Mouse (Mus musculus) stomach, postnatal 0 days (tissue): ENCODE results near the gene Cadm1. TPM values are rescaled to one million over a fixed set of nuclear protein-coding genes. Genes with fewer than 3 reads are reported as not detected.

Experiments
- ATAC-seq: fragments of 200-750 bp; cut with Nextera tagmentation; 2 replicates; pipeline ENCODE4 v1.8.0; 2017; ENCODE audit not compliant: low FRiP score, low TSS enrichment
- DNase-seq: peaks from one replicate; pipeline ENCODE4 v3.0.0-alpha.2; 2016; ENCODE audit warnings: low spot score
- H3K27ac ChIP-seq: fragments of 300-500 bp; sonication (generic); replicated peaks from 2 replicates; pipeline ENCODE4 v1.5.1; 2014; ENCODE audit warnings: mild to moderate bottlenecking, control low read depth
- H3K27me3 ChIP-seq: fragments of 300-500 bp; sonication (generic); 2 replicates; pipeline ENCODE4 v1.6.1; 2014; ENCODE audit warnings: low read length; ENCODE audit not compliant: control insufficient read depth, insufficient read depth
- H3K36me3 ChIP-seq: fragments of 300-500 bp; sonication (generic); 2 replicates; pipeline ENCODE4 v1.6.1; 2014; ENCODE audit warnings: low read length, mixed read lengths; ENCODE audit not compliant: control insufficient read depth, insufficient read depth
- H3K4me1 ChIP-seq: fragments of 300-500 bp; sonication (generic); replicated peaks from 2 replicates; pipeline ENCODE4 v1.6.1; 2014; ENCODE audit warnings: antibody characterized with exemption; ENCODE audit not compliant: control insufficient read depth, insufficient read depth
- H3K4me2 ChIP-seq: fragments of 300-500 bp; sonication (generic); replicated peaks from 2 replicates; pipeline ENCODE4 v1.6.1; 2014; ENCODE audit warnings: low read depth, mild to moderate bottlenecking, control low read depth, moderate library complexity
- H3K4me3 ChIP-seq: fragments of 300-500 bp; sonication (generic); 2 replicates; pipeline ENCODE4 v1.5.1; 2014; ENCODE audit warnings: low read depth, low read length, control low read depth
- H3K9ac ChIP-seq: fragments of 300-500 bp; sonication (generic); 2 replicates; pipeline ENCODE4 v1.6.1; 2014; ENCODE audit warnings: mild to moderate bottlenecking, low read length, control low read depth, mixed read lengths
- H3K9me3 ChIP-seq: fragments of 300-500 bp; sonication (generic); 2 replicates; pipeline ENCODE4 v1.6.1; 2016; ENCODE audit warnings: low read length; ENCODE audit not compliant: control insufficient read depth
- CTCF ChIP-seq: IDR thresholded peaks from 2 replicates; pipeline ENCODE4 v1.5.1; 2016; ENCODE audit warnings: antibody characterized with exemption, low read depth, mild to moderate bottlenecking, moderate library complexity
- EP300 ChIP-seq: optimal IDR thresholded peaks from 2 replicates; pipeline ENCODE3; 2016; ENCODE audit warnings: antibody characterized with exemption
- WGBS: fragments of 180-500 bp; shearing (Covaris S2); extraction: QIAGEN DNeasy Blood & Tissue Kit; methylation state at CpG from one replicate; pipeline ENCODE4 v1.1.7; 2014; 5-methylcytosine and 5-hydroxymethylcytosine counted together
- polyA plus RNA-seq: library from polyadenylated mRNA; unstranded; fragments of >200 nt; fragmentation: Nextera tagmentation; extraction: Ambion mirVana; gene quantifications from 2 replicates; pipeline ENCODE4 v1.2.1, GENCODE M21; 2015

The Cadm1 gene
- polyA plus RNA-seq, 1 experiment from 2014 or later = 18.3 TPM

DNA sequence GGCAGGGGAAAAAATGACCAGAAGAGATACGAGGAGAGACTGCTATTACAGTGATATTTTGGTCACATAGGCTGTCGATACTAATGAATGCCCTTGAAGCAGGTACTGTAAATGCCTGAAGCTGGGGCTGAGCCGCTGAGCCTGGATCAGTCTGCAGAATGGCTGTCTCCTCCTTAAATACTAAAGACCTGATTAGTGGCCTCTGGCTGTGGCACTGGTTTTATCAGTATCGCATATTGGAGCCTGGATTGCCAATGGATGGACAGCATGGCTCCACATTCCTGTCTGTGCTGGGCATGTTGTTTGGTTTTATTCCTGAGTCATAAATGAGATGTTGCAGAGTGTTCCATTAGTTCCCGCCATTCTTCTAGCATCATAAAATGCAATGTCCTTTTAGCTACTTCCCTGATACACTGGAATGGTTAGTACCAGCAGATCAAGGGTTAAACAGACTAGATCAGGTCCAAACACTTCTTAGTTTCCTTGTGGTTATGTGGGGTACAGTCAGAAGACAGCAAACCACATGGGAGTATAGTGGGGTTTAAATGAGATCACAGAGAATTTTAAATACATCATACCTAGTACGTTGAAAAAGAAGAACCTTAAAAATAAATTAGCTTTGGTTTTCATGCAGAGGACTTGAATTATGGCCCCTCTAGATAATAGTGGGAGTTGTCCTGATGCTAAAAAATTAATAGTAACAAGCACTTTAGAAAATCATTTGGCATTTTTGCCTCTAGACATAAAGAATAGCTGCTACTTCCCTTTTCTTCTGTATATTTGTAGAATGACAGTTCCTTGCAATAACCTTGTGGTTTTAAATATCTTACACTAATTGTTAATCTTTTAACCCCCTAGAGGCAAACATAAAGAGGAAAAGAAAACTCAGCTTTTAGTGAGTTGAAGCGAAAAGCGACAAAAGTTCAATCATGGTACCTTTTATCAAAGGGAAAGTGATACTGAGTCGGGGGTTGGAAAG, 247.3 kb downstream of the Cadm1 start:
- Histone ChIP-seq H3K4me2 (no peak overlapping the region), H3K4me1 (no peaks in the 10 kb centered on the region), H3K27me3 (no peaks in the 10 kb centered on the region), H3K9me3 (no peaks in the 10 kb centered on the region), H3K4me3 (no peak overlapping the region), H3K9ac (no peak overlapping the region), H3K27ac (no peak overlapping the region), H3K36me3 (no peaks in the 10 kb centered on the region)
- DNase-seq = no peak
- 78% methylated on average over 9 of the region's 9 CpGs for WGBS
- no peak for TF ChIP-seq EP300
- no peak for TF ChIP-seq CTCF
- no peak for ATAC-seq

DNA sequence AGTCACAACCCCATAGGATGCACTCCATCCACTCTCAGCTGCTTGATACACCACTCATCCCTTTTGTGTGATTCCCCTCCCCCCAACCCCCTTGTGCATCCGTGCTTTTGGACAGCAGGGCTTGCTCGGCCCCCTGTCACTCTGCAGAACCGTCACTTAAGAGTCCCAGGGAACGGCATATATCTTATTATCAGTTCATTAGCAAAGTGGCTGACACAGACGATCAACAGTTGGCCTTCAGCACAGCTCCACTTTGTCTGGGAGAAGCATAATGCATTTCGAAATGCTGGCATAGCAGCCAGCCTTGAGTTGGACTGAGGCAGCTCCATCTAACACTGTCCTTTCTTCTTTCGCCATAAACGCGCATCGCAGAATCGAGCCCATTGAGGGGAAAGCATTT, 248.5 kb downstream of the Cadm1 start:
- DNase-seq = no peak
- 61% methylated on average over 11 of the region's 11 CpGs for WGBS

DNA sequence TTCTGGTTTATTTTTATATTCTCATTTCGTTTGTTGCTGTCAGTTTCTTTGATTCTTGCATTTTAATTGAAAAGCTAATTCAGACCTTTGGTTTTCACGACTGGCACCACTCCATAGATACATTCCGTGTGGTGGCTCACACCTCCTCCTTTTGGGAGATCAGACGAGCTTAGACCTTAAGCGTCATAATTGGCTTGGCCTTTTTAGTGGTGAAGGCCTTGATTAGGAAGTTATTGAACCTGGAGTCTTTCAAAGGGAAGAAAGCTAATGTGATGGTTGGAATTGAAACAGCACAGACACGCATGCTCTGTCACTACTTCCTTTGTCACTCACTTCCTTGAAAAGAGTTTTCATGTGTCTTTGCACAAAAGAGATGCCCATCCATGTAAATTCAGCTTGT, 249.3 kb downstream of the Cadm1 start:
- Histone ChIP-seq H3K27ac (no peak overlapping the region), H3K4me2 (no peak overlapping the region), H3K9me3 (no peaks in the 10 kb centered on the region), H3K4me1 (no peaks in the 10 kb centered on the region), H3K36me3 (no peaks in the 10 kb centered on the region), H3K4me3 (no peak overlapping the region), H3K9ac (no peak overlapping the region), H3K27me3 (no peaks in the 10 kb centered on the region)
- no peak for DNase-seq
- no peak for TF ChIP-seq CTCF
- no peak for TF ChIP-seq EP300
- 79% methylated on average over 6 of the region's 6 CpGs for WGBS
- ATAC-seq = no peak

More for the DNA sequence above, 248.5 kb downstream of the Cadm1 start:
- TF ChIP-seq CTCF (no peak), EP300 (no peak)
- Histone ChIP-seq H3K27me3 (no peaks in the 10 kb centered on the region), H3K4me3 (no peak overlapping the region), H3K4me1 (no peaks in the 10 kb centered on the region), H3K4me2 (no peak overlapping the region), H3K27ac (no peak overlapping the region), H3K9ac (no peak overlapping the region), H3K36me3 (no peaks in the 10 kb centered on the region), H3K9me3 (no peaks in the 10 kb centered on the region)
- ATAC-seq = no peak

DNA sequence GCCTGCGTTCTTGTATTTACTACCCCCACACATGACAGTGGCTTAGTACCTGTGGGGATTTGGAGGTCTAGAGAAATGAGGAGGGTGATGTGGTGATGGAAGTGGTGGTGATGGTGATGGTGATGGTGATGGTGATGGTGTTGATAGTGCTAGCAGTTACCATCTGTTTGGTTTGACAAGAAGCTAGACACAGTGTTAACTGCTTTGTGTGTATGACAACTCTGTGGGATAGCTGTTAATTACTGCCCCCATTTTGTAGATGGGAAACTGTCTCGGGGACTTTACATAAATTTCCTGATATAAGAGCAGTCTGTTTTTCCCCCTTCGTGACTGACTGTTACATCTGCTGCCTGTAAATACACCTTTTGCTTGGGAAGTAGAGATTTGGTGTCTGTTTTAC, 256.7 kb downstream of the Cadm1 start:
- Histone ChIP-seq H3K36me3 (no peaks in the 10 kb centered on the region), H3K9ac (no peak overlapping the region), H3K4me1 (no peaks in the 10 kb centered on the region), H3K27ac (no peak overlapping the region), H3K4me3 (no peak overlapping the region), H3K9me3 (no peaks in the 10 kb centered on the region), H3K27me3 (no peaks in the 10 kb centered on the region), H3K4me2 (no peak overlapping the region)
- 63% methylated on average over 3 of the region's 3 CpGs for WGBS
- ATAC-seq (no peak), DNase-seq (no peak)
- TF ChIP-seq EP300 = no peak
- no peak for TF ChIP-seq CTCF

DNA sequence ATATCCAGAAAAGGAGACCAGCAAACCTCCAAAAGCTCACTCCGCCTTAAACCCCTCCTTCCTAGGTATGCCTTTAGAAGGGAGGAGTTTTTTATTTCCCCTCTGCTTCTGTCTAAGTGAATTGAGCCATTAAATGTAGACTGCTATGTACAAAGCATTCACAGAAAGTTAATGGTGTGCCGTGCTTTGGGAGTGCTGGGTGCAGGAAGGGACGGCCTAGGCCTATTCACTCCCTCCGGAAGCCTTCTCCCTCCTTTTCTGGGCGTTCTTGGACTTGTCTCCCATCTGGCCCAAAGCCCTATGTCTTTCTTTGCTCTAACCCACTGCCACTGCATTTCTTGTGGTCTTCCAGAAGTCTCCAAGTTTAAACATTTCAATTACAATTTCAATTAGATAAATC, 268.5 kb downstream of the Cadm1 start:
- H3K4me2 ChIP-seq = no peak overlapping the region
- TF ChIP-seq EP300 (no peak), CTCF (no peak)
- no peak overlapping the region for H3K9ac ChIP-seq
- no peak for DNase-seq
- H3K36me3 ChIP-seq = no peaks in the 10 kb centered on the region
- no peaks in the 10 kb centered on the region for H3K27me3 ChIP-seq
- no peak for ATAC-seq
- no peak overlapping the region for H3K4me3 ChIP-seq
- H3K27ac ChIP-seq = no peak overlapping the region
- no peaks in the 10 kb centered on the region for H3K9me3 ChIP-seq
- WGBS = 69% methylated on average over 5 of the region's 5 CpGs
- no peaks in the 10 kb centered on the region for H3K4me1 ChIP-seq

DNA sequence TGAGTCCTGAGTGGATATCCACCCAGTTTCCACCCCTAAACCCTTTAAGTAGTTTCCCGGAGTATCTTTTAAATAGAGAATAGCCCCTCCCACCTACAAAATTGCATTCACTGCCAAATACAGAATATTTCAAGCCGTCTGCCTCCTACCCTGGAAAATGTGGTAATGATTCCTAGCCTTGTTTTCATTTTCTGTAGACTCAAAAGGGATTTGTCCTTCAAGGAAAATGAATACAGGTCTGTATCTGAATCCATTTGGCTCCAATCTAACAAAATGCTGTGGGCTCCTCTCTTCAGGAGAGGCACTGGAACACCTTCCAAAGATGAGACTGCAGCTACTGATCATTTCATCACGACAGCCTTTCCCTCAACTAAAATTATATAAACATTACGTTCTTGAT, 271.3 kb downstream of the Cadm1 start:
- no peak overlapping the region for H3K4me3 ChIP-seq
- H3K9me3 ChIP-seq = no peaks in the 10 kb centered on the region
- no peak overlapping the region for H3K27ac ChIP-seq
- H3K36me3 ChIP-seq = no peaks in the 10 kb centered on the region
- TF ChIP-seq CTCF (no peak), EP300 (no peak)
- ATAC-seq (no peak), DNase-seq (no peak)
- no peaks in the 10 kb centered on the region for H3K27me3 ChIP-seq
- no peak overlapping the region for H3K4me2 ChIP-seq
- H3K9ac ChIP-seq = no peak overlapping the region
- no peaks in the 10 kb centered on the region for H3K4me1 ChIP-seq
- WGBS = 67% methylated on average over 4 of the region's 4 CpGs
